Mouse (Mus musculus): ENCODE results near the gene Ak2. TPM values are rescaled to one million over a fixed set of nuclear protein-coding genes. Genes with fewer than 3 reads are reported as not detected.

Gene Ak2
- total and polyA plus RNA-seq, 3 experiments: 330 to 366 TPM; not detected in 1

DNA sequence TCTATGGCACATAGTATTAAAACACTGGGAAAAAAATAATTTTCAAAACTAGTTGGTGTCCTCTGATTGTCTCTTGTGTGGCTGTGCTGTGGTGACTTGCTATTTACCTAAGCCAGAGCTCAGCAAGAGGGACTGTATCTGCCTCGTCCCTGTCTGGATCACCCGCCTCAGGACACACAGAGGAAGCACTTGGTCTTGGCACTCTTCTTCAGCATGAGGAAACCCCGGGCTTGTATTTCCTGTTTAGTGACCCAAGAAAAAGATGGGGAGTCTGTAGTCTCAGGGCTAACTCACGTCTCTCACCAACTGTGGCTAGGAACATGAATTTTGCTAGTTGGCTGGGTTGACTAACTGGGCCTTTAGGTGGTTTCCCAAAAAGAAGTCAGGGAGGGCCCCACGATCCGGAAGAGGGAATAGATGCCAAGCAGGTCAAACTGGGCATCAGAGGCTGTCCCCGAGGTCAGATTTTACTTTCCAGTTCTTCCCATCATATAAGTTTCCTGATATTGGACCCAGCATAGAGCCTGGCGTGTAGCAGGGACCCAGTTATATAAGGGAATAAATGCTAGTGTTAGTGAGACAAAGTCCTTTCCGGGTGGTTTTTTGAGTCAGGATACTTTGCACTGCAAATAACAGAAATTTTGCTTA is 27.2 kb downstream of the Ak2 start:
- no peak overlapping the region for H3K9ac ChIP-seq (ENCODE audit: control insufficient read depth, low read depth, low read length, poor library complexity, severe bottlenecking)
- H3K9me3 ChIP-seq (replicated peaks; ENCODE audit: insufficient read depth, low read length): no peaks in the 10 kb centered on the region
- DNase-seq (ENCODE audit: low read depth, low spot score): no peak
- H3K27me3 ChIP-seq (ENCODE audit: control insufficient read depth in 1 of 2, insufficient read depth in 2 of 2, low read length in 2 of 2): no peaks in the 10 kb centered on the region
- TF ChIP-seq RCOR1 (IDR thresholded peaks at IDR 0.05; ENCODE audit: low read depth, low read length) (no peak), EP300 (IDR thresholded peaks at IDR 0.05; ENCODE audit: low read depth in 1 of 2, low read length in 2 of 2) (no peak), NRF1 (IDR thresholded peaks at IDR 0.05; ENCODE audit: insufficient read depth, low read depth, low read length, poor library complexity, severe bottlenecking) (no peak), HCFC1 (IDR thresholded peaks at IDR 0.05; ENCODE audit: low read depth, low read length) (no peak), MYC (IDR thresholded peaks at IDR 0.05; ENCODE audit: low read depth, low read length) (no peak), E2F4 (IDR thresholded peaks at IDR 0.05; ENCODE audit: borderline replicate concordance, low read depth, low read length) (no peak), RAD21 (IDR thresholded peaks at IDR 0.05; ENCODE audit: low read depth, low read length) (no peak), ZKSCAN1 (IDR thresholded peaks at IDR 0.05; ENCODE audit: low read depth, low read length) (no peak), MAFK (IDR thresholded peaks at IDR 0.05; ENCODE audit: borderline replicate concordance, low read depth, low read length) (no peak), TAL1 (IDR thresholded peaks at IDR 0.05; ENCODE audit: low read length) (no peak), SMC3 (IDR thresholded peaks at IDR 0.05; ENCODE audit: low read depth, low read length) (no peak)
- no peaks in the 10 kb centered on the region for H3K79me2 ChIP-seq (ENCODE audit: control insufficient read depth, insufficient read depth, low read length, poor library complexity)
- peaks cover 0 to 4% of the 10 kb centered on the region in 2 experiments; a peak in 1 of 4 replicates for H3K4me1 ChIP-seq (ENCODE audit: control insufficient read depth in 1 of 2, insufficient read depth in 2 of 2, low read length in 2 of 2)
- no peak overlapping the region for H3K4me3 ChIP-seq (ENCODE audit: control insufficient read depth in 1 of 2, insufficient read depth in 1 of 2, low read depth in 2 of 2, low read length in 2 of 2)
- no peak overlapping the region for H3K27ac ChIP-seq (ENCODE audit: control insufficient read depth, low read depth, low read length)
- no peaks in the 10 kb centered on the region for H3K36me3 ChIP-seq (ENCODE audit: control insufficient read depth in 1 of 2, insufficient read depth in 2 of 2, low read length in 2 of 2)

DNA sequence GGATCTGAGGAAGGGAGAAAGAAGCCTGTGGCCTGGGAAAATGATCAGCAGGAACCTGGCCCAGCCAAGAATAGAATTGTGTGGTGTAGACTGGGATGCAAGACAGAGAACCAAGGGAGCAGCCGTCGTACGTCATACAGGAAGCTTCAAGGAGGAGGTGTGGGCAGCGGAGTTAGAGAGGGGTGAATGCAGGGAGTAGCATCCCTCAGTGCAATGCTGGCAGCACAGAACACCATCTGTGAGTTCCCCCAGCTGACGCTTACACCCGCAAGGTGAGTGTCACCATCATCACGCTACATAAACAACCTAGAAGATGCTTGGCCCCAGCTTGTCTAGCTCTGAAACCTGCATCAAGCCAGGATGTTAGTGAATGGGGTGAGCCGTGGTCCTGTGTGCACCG is 28.0 kb downstream of the Ak2 start:
- no peak for DNase-seq (ENCODE audit: low read depth, low spot score)
- H3K79me2 ChIP-seq (ENCODE audit: control insufficient read depth, insufficient read depth, low read length, poor library complexity): no peaks in the 10 kb centered on the region
- no peaks in the 10 kb centered on the region for H3K9me3 ChIP-seq (replicated peaks; ENCODE audit: insufficient read depth, low read length)
- H3K27me3 ChIP-seq (ENCODE audit: control insufficient read depth in 1 of 2, insufficient read depth in 2 of 2, low read length in 2 of 2): no peaks in the 10 kb centered on the region
- TF ChIP-seq ZNF384 (IDR thresholded peaks at IDR 0.05; ENCODE audit: low read depth, low read length) (no peak), CHD1 (IDR thresholded peaks at IDR 0.05; ENCODE audit: low read depth, low read length) (no peak), RCOR1 (IDR thresholded peaks at IDR 0.05; ENCODE audit: low read depth, low read length) (no peak), MAX (IDR thresholded peaks at IDR 0.05; ENCODE audit: low read length) (no peak), MAFK (IDR thresholded peaks at IDR 0.05; ENCODE audit: borderline replicate concordance, low read depth, low read length) (no peak), ZKSCAN1 (IDR thresholded peaks at IDR 0.05; ENCODE audit: low read depth, low read length) (no peak), MEF2A (IDR thresholded peaks at IDR 0.05; ENCODE audit: extremely low read depth, insufficient replicate concordance, low read depth, low read length, poor library complexity, severe bottlenecking) (no peak)
- H3K36me3 ChIP-seq (ENCODE audit: control insufficient read depth in 1 of 2, insufficient read depth in 2 of 2, low read length in 2 of 2): peaks cover 0 to 6% of the 10 kb centered on the region in 2 experiments; a peak in 2 of 4 replicates
- H3K27ac ChIP-seq (ENCODE audit: control insufficient read depth, low read depth, low read length): no peak overlapping the region
- H3K9ac ChIP-seq (ENCODE audit: control insufficient read depth, low read depth, low read length, poor library complexity, severe bottlenecking): no peak overlapping the region
- peaks cover 4 to 10% of the 10 kb centered on the region in 2 experiments; a peak in 3 of 4 replicates for H3K4me1 ChIP-seq (ENCODE audit: control insufficient read depth in 1 of 2, insufficient read depth in 2 of 2, low read length in 2 of 2)
- H3K4me3 ChIP-seq (ENCODE audit: control insufficient read depth in 1 of 2, insufficient read depth in 1 of 2, low read depth in 2 of 2, low read length in 2 of 2): no peak overlapping the region

Measured in MEL (cell line).